Mouse (Mus musculus) urinary bladder, postnatal 0 days (tissue): ENCODE data around the gene Ccdc103. TPM values are rescaled to one million over a fixed set of nuclear protein-coding genes. Genes with fewer than 3 reads are reported as not detected.

Experiments used
- polyA plus RNA-seq: library from polyadenylated mRNA; unstranded; fragments of >200 nt; fragmentation: Nextera tagmentation; extraction: Ambion mirVana; gene quantifications from 2 replicates; pipeline ENCODE4 v1.2.1, GENCODE M21; 2015

Gene Ccdc103
- 0.77 and 0.99 TPM in 2 replicates for polyA plus RNA-seq

DNA sequence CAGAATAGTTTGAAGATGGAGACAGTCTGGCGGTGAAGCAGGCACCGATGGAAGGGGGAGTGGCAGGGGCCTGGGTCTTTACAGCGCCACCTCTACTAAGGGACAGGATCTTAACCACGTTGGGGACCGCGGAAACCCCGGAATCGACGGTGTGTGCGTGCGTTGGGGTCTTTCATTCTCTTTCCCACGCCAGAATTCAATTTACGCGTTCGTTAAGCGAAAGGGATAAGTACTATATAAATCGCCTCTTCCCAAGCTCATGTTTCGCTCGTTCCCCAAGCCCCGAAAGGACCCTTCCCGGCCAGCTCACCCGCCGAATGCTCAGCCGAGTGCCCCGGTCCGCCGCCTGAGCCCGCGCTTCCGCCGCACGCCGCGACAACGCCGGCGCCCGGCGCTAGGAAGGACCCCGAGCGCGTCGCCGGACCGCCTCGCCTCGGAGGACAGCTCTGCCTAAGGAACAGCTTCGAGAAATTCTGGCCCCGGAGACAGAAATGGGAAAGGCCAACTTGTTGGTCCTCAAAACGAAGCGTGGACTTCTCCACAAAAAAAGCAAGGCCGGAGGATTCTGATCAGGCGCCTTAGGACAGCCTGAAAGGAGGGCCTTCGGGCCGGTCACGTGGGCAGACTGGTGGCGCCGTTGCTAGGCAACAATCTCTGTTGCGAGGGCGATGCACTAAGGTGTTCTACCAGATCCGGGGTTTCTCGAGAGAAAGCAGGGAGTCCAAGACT, at the start of gene Ccdc103, which contains the start of gene Eftud2:
Gene Ccdc103, plus strand, starts transcription at position 620 of the 729 bp plus-strand sequence.
Gene Eftud2, minus strand, starts transcription at position 401 of the 729 bp plus-strand sequence.

DNA sequence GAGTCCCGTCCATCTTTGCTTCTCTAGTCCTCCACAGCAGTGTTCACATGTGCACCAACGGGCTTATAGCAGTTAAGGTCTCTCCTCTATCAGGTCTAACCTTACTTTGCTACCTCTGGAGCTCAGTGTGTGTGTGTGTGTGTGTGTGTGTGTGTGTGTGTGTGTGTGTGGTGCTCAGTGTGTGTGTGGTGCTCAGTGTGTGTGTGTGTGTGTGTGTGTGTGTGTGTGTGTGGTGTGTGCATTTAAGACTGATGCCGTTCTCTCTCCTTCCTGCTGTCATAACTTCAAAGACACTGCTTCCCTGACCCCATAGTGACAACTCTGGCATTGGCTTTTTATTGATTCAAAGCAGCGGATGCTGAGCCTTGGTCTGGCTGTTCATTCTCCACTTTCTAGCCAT, 45.5 kb upstream of the Ccdc103 start, which contains the start of gene Higd1b:
Gene Higd1b, plus strand, starts transcription at position 301 of the 400 bp plus-strand sequence.

DNA sequence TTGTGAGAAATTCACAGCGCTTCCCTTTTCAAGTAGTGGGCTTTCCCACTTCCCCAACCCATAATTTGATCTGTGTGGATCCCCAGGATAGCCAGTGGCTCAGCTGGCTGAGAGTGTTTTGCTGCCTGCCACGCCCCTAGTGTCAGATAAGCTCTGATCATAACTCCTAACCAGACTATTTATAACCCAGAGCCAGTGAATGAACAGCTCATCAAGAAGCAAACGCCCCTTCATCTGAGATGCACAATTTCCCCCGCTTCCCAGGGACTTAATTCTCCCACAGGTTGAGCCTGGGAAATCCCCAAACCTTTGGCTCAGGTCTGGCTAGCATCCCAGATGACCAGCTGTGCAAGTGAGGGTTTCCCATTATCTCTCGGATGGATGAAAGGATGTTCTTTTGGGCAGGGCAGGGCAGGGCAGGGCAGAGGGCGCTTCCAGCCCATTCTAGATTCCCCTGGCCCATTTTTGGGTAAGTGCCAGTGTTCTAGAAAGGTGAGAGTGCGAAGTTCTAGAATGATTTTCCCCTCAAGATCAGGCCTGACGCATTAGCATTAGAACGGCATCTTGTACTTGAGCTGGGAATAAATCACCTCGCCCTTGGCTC, 3.7 kb downstream of the Ccdc103 start, which contains the start of gene Fam187a:
Gene Fam187a, plus strand, starts transcription at position 554 of the 604 bp plus-strand sequence.

DNA sequence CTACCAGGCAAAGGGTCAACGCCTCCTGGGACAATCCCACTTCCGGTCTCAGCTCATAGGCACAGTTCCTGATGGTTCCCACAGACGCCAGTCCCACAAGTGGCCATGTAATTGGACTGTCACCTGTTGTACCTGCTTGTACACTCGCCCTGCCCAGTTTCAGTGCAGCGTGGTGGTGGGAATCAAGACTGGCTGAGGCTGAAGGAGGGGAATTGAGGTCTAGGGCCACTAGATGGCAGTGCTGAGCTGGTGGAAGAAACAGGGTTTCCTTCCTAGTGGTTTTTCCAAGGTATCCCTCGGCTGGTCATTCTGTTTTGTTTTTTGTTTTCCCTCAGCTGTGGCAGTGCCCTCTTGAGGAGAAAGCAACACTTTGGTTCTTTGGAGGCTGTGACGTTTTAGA, 19.8 kb downstream of the Ccdc103 start, which contains the start of gene Gfap:
Gene Gfap, minus strand, starts transcription at position 150 of the 400 bp plus-strand sequence.

DNA sequence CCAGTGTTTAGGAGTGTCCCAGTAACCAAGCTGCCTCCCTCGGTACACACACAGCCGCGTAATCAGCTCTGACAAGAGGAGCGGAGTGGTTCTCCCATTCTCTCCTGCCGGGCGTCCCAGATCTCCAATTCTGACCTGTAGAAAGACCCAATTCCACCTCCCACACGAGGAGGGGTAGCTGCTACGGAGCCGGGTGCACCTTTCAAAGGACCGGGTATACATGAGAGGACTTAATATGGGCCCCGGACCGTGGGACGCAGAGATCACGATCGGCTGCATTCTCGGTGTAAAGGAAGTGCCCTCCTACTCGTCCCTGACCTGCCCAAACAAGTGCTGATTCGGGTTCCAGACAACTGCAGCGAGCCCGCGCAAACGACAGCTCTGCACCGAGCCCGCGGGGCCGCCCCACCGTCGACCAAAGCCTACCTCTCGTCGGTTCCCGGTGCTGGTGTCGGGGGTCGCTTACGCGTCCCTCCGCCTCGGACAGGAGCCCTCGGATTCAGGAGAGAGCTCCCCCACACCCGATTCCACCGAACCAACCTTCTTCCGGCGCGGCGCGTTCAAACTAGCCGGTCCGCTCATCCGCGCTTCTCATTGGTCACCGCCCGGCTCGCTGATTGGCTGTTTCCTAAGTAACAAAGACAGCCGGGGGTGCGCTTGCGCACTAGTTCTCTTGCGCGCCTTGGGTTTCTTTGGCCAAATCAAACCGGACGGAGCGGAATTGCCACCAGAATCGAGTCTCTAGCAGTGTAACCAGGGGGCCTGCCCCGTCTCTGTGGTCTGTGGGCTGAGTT, 43.8 kb downstream of the Ccdc103 start, which contains the start of gene Kif18b:
Gene Kif18b, minus strand, starts transcription at position 568 of the 794 bp plus-strand sequence.

Other genes with a start within 250 kb of the Ccdc103 start
- gene Meioc, start 217.5 kb upstream of the Ccdc103 start, polyA plus RNA-seq = 0.10 and 0.26 TPM in 2 replicates
- gene Ccdc43, start 183.4 kb upstream of the Ccdc103 start, polyA plus RNA-seq = 17.4 and 22.5 TPM in 2 replicates
- 0.72 and 0.74 TPM in 2 replicates for gene Adam11, start 119.8 kb upstream of the Ccdc103 start, polyA plus RNA-seq
- gene Gjc1, start 61.5 kb upstream of the Ccdc103 start, polyA plus RNA-seq = 24.7 and 31.1 TPM in 2 replicates
- gene Higd1b, start 45.4 kb upstream of the Ccdc103 start, polyA plus RNA-seq = 8.2 and 10.7 TPM in 2 replicates
- 70.1 and 74.0 TPM in 2 replicates for gene Eftud2, start 219 bp upstream of the Ccdc103 start, polyA plus RNA-seq
- gene Fam187a, start 4.0 kb downstream of the Ccdc103 start, polyA plus RNA-seq = not detected in 2 replicates
- 0.19 and 0.33 TPM in 2 replicates for gene Gfap, start 19.7 kb downstream of the Ccdc103 start, polyA plus RNA-seq
- 1.5 and 2.1 TPM in 2 replicates for gene Kif18b, start 43.9 kb downstream of the Ccdc103 start, polyA plus RNA-seq
- 0.67 and 1.1 TPM in 2 replicates for gene C1ql1, start 65.5 kb downstream of the Ccdc103 start, polyA plus RNA-seq
- 47.9 and 49.5 TPM in 2 replicates for gene Nmt1, start 147.0 kb downstream of the Ccdc103 start, polyA plus RNA-seq
- gene Dcakd, start 147.1 kb downstream of the Ccdc103 start, polyA plus RNA-seq = 56.8 and 60.1 TPM in 2 replicates
- 5.7 TPM in 2 replicates for gene Plcd3, start 220.5 kb downstream of the Ccdc103 start, polyA plus RNA-seq
- 41.3 and 42.1 TPM in 2 replicates for gene Acbd4, start 220.5 kb downstream of the Ccdc103 start, polyA plus RNA-seq
- gene Hexim1, start 235.0 kb downstream of the Ccdc103 start, polyA plus RNA-seq = 3.0 and 3.5 TPM in 2 replicates